Mouse (Mus musculus) frontal cortex, adult 2 months (tissue): ENCODE data around the gene Ccnc. TPM values are rescaled to one million over a fixed set of nuclear protein-coding genes. Genes with fewer than 3 reads are reported as not detected.

ENCODE experiments used
- DNase-seq, 2 experiments: peaks; one replicate each; pipeline ENCODE4 v3.0.0; 2022; ENCODE audit warnings: low spot score in 1 of 2; ENCODE audit errors: extremely low spot score in 1 of 2
- polyA plus RNA-seq: library from polyadenylated mRNA; depleted of rRNA; stranded (reverse); fragments of >200 nt; gene quantifications from 2 replicates; pipeline ENCODE4 v1.2.3, GENCODE M21; 2012; rRNA removed

Gene Ccnc
- polyA plus RNA-seq, 1 experiment, result 27.9 TPM

- no peak for DNase-seq
Measured at GRCm38 (mm10) chr4:21793631-21794030, 66.1 kb downstream of the Ccnc start.

DNA sequence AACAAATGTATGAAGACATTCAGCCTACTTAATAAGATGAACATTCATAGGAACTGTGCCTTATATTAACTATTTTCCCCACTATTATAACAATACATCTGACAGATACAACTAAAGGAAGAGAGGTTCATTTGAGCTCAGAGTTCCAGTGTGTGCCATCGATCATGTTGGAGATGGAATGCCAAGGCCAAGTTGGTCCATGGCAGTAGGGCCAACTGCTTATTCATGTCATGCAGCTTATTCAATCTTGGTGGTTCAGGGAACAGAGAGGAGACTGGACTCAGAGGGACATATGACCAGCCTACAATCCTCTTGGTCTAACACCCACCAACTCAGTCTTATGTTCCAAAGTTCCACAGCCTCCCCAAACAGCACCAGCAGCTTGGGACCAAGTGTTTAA lies 73.5 kb downstream of the Ccnc start:
- no peak for DNase-seq

DNA sequence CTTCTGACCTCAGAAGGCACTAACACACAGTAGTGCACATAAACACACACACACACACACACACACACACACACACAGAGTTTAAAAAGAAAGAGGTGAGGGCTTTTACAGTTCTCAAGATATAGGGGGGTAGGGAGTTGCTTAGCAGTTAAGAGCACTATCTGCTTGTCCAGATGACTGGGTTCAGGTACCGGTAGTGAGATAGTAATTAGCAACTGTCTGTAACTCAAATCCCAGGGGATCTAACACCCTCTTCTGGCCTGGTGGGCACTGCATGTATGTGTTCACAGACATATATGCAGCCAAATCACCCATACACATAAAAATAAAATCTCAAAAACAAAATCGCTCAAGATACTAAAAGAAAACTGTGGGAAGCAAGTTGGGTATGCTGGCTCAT lies 74.1 kb downstream of the Ccnc start:
- no peak for DNase-seq

DNA sequence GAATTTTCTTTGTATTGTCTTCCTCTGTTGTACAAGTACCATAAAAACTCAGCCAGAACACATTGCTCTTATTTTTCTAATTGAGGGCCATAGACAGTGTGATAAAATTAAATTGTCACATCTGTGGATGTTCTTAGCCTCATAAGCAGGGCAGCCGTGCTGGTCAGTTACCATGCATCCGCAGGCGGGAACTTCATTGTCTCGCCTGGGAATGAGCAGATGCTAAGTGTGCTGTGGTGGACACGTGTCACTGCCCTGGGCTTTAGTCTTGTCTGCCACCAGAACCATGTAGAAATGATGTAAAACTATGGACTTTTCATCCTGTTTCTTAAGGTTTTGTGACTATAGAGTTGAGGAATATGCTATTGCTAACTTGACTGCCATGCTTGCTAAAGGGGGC lies 79.7 kb downstream of the Ccnc start:
- no peak for DNase-seq

Other genes with a start within 250 kb of the Ccnc start
- not detected in 2 replicates for gene Prdm13, start 41.7 kb upstream of the Ccnc start, polyA plus RNA-seq
- 17.8 and 22.0 TPM in 2 replicates for gene Usp45, start 39.5 kb downstream of the Ccnc start, polyA plus RNA-seq
- gene Tstd3, start 39.5 kb downstream of the Ccnc start, polyA plus RNA-seq, result 16.6 and 17.4 TPM in 2 replicates
- gene Pnisr, start 119.9 kb downstream of the Ccnc start, polyA plus RNA-seq, result 298 and 323 TPM in 2 replicates
- 11.0 and 11.7 TPM in 2 replicates for gene Coq3, start 152.0 kb downstream of the Ccnc start, polyA plus RNA-seq
- 19.9 and 23.7 TPM in 2 replicates for gene Faxc, start 203.6 kb downstream of the Ccnc start, polyA plus RNA-seq